Mouse (Mus musculus) left cerebral cortex, adult 2 months (tissue): ENCODE results near the gene Dst. TPM values are rescaled to one million over a fixed set of nuclear protein-coding genes. Genes with fewer than 3 reads are reported as not detected.
A peak's percentile ranks its signal among the peaks of the same experiment; 100 is the strongest.

Experiments
- DNase-seq, 2 experiments: peaks; one replicate each; pipeline ENCODE4 v3.0.0; 2021 to 2022; ENCODE audit warnings: low spot score in 2 of 2, mixed read lengths in 1 of 2; ENCODE audit errors: extremely low spot score in 1 of 2
- H3K27ac ChIP-seq: fragments of 200-600 bp; 2 replicates; pipeline ENCODE4 v1.8.1; 2022
- H3K4me3 ChIP-seq: fragments of 200-600 bp; 2 replicates; pipeline ENCODE4 v1.8.1; 2022
- CTCF ChIP-seq: fragments of 200-600 bp; IDR thresholded peaks from 2 replicates; pipeline ENCODE4 v1.8.1; 2022; ENCODE audit warnings: antibody characterized with exemption, mild to moderate bottlenecking, moderate library complexity
- intact Hi-C: fragments of 180-260 bp; cut with DNase I; formaldehyde crosslinking; loops from one replicate; pipeline ENCODE4 v1.15.1; 2025
- total RNA-seq, 2 experiments: library from RNA; stranded (reverse); gene quantifications; 2 replicates each; pipeline ENCODE4 v1.2.3; 2021

Dst gene
- total RNA-seq, 2 experiments from 2014 or later: 264 to 266 TPM

DNA sequence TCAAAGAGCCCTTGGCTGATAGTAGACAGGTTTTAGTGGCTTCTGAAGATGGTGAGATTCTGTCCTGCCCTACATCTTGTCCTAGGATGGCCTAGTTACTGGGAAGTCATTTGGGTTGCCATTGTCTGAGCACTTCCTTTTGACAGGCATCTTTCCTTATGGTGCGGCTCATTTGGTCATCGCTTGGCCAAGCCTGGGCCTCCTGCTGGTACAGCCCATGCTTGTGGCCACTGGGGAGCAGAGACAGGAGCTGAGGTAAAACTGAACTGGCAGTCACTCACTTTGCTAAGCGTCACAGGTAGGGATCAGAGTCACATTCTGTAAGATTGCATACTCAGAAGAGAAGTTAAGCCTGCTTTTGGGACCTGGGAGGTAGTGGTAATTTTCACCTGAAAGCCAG, 24.2 kb downstream of the Dst start:
- intact Hi-C loops: no loop called here
- DNase-seq: no peak
- Histone ChIP-seq H3K4me3 (no peak overlapping the region), H3K27ac (no peak overlapping the region)
- TF ChIP-seq CTCF: no peak

DNA sequence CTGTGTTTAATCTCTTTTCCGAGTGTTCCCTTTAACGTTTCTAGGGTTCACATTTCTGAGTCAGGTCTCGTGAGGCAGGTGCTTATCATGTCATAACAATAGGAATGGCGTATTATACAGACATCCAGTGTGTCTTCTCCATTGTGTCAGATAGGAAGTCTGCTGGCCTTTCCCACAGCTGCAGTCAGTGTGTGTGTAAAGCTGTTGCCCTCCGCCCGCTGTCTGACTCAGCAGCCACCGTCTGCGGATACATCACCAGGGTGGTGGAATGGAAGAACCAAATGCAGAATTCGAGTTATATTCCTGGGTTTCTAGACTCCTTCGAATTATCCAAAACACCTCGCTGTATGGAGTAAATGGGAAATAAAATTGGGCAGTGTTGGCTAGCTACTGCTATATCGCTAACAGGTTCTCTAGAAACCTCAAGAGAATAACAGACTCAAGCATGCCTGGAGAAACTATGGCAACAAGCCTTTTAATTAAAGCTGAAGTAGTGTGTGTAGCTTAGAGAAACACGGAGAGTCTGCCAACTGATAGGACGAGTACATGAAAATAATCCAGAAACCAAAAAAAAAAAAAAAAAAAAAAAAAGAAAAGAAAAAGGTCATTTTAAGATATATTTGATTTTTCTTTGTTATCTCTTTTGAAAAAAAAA, 24.9 kb downstream of the Dst start:
- no peak overlapping the region for H3K4me3 ChIP-seq
- intact Hi-C loops: no loop called here

DNA sequence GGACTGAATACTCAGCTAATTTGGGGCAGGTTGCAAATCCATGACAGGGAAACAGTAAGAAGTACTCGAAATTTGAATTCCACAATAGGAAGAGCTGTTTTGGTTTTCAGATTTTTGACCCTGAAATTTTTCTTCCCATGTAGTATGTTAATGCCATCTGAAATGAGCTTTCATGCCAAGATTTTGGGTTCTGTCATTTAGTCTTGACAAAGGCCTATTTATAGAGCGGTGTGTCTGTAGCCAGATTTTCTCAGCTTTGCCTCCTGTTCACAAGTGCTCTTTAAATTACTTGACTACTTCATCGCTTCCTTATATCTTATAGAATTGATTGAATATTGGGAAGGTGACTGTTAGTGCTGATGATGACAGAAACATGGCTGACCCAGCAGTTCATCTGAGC, 27.9 kb downstream of the Dst start:
- Histone ChIP-seq H3K4me3 (no peak overlapping the region), H3K27ac (no peak overlapping the region)
- no peak for TF ChIP-seq CTCF
- DNase-seq: no peak
- intact Hi-C loops: no loop called here

More for the DNA sequence above, 24.9 kb downstream of the Dst start:
- DNase-seq: peak in 1 of 2 experiments; percentile 43
- no peak for TF ChIP-seq CTCF
- peak overlapping the region; percentile 10; the same call in 1 of the 2 replicates for H3K27ac ChIP-seq

DNA sequence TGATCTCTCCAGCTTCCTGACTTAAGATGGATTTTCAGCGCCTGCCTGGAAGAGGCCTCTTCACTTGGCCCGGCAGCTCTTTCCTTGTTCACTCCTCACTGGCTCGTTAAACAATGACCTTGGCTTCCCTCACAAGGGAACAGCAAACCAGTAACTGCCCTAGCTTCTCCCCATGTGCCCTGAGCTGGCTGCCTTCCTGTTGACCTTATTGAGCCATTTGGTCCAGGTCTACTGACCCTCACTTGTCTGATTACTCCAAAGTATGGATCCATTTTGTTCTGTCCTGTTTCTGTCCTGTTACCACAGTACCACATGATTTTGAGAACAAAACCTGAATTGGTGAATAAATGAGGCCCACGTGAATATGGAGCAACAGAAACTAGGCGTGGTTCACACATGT, 31.8 kb downstream of the Dst start:
- intact Hi-C loops: no loop called here
- TF ChIP-seq CTCF: no peak
- DNase-seq: no peak
- Histone ChIP-seq H3K27ac (no peak overlapping the region), H3K4me3 (no peak overlapping the region)

DNA sequence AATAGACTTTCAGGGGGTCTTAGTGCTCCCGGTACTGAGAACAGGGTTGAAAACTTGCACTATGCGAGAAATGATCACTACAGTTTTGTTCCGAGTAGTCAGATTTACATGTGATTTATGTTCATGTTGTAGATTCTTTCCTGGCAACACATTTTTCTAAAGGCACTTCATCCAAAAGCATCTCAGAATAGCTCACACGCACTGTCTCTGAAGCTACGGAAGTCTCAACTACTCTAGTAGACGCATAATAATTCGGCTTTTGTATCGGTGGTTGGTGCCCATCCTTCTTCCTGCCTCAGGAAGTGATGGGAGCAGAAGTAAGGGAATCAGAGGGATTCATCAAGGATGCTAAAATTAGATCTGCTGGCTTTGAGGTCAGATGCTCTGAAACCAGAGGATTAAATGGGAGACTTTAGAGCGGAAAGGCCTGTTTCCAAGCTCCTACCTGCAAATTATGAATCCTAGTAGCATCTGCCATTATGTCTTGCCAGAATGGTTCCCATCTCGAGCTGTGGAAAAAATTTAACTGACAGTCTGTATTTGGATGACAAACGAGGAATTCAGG, 32.4 kb downstream of the Dst start:
- no peak for DNase-seq
- Histone ChIP-seq H3K27ac (no peak overlapping the region), H3K4me3 (no peak overlapping the region)
- intact Hi-C loops: no loop called here
- no peak for TF ChIP-seq CTCF

DNA sequence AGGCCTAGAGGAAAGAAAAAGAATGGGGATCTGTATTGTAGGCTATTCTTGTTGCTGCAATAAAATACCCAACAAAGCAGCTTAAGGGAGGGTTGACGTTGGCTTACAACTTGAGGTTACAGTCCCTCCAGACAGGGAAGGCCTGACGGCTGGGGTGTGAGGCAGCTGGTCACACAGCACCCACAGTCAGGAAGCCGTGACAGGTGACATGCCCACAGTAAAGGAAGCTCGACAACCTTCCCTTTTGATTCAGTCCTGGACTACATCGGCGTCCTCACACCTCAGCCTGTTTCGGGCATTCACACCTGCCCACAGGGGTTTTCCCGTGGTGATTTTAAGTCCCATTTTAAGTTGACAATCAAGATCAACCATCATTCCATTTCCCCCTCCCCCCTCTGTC, 34.6 kb downstream of the Dst start:
- intact Hi-C loops: no loop called here
- no peak overlapping the region for H3K27ac ChIP-seq
- DNase-seq: no peak
- H3K4me3 ChIP-seq: no peak overlapping the region
- TF ChIP-seq CTCF: no peak

DNA sequence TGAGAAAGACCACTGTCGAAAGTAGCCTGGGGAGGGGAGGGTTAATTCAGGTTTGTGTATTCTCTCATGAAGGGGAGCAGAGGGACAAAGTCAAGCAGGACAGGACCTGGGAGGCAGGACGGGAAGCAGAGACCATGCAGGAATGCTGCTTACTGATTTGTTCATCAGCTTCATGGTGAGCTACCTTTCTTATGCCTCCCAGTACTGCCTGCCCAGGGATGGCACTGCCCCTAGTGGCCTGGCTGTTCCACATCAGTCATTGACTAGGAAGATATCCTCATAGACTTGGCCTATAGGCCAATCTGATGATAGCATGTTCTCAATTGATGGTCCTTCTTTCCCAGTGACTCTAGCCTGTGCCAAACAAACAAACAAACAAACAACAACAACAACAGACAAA, 35.9 kb downstream of the Dst start:
- no peak; the same call in none of the 2 replicates for TF ChIP-seq CTCF
- H3K4me3 ChIP-seq: no peak overlapping the region
- DNase-seq: no peak
- no peak overlapping the region for H3K27ac ChIP-seq
- intact Hi-C loops: no loop called here

DNA sequence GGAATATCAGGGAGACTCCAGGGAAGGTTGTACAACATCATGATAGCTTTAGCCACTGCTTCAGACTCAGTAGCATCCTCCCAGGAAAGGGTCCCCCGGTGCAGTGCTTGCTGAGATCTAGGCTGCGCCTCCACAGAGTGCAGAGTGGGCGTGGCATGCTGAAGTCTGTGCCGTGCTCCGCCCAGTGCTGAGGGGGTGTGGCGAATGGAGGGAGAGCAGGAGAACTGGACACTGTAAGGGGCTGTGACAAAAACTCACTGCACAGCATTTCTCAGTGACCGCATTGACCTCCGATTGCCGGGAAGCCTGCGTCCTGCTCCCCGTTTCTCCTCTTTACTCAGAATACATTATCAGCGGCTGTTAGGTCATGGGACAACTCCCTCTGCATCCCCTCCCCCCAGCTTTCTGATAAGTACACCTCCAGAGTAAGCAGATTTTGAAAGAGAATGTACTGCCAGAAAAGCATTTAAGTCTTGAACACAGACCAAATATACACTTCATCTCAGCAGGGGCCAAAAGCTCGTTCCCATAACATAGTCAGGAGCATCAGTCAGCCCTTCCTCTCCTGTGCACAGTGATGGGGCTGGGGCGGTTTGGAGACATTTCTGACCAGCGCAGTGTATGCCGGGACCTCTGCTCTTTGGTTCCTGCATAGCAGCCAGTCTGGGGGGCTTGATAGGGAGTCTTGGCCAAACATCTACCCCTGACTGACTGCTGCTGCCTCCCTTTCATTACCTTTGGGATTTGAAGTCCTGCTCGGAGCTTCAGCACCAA, 37.1 kb downstream of the Dst start:
- no peak for TF ChIP-seq CTCF
- no peak for DNase-seq
- H3K27ac ChIP-seq: peak overlapping the region; percentile 24
- no peak overlapping the region for H3K4me3 ChIP-seq
- intact Hi-C loops: loop anchor here (5.0 kb wide), 1 partner anchor 38 kb away; the partner anchor contains the start of genes Bend6 and Dst

DNA sequence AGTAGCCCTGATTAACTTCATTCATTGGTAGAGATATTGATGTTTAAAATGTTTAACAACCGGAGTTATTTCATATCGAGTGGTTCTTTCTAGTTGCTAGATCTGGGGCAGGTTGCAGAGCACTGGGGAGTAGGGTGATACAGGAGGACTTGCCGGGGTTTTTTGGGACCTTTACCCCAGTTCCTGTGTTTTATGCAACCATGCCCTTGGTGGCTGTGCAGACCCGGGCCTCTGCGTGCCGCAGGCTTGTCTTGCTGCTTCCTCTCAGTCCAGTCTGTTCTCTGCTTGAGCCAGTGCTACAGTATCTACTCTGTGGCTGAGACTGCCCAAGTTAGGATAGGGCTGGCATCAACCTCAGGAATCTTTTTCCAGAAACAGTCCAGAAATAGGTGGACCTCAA, 37.7 kb downstream of the Dst start:
- TF ChIP-seq CTCF: no peak
- DNase-seq: no peak
- intact Hi-C loops: loop anchor here (5.0 kb wide), 1 partner anchor 38 kb away; the partner anchor contains the start of genes Bend6 and Dst
- Histone ChIP-seq H3K4me3 (no peak overlapping the region), H3K27ac (peak overlapping the region; percentile 83)

DNA sequence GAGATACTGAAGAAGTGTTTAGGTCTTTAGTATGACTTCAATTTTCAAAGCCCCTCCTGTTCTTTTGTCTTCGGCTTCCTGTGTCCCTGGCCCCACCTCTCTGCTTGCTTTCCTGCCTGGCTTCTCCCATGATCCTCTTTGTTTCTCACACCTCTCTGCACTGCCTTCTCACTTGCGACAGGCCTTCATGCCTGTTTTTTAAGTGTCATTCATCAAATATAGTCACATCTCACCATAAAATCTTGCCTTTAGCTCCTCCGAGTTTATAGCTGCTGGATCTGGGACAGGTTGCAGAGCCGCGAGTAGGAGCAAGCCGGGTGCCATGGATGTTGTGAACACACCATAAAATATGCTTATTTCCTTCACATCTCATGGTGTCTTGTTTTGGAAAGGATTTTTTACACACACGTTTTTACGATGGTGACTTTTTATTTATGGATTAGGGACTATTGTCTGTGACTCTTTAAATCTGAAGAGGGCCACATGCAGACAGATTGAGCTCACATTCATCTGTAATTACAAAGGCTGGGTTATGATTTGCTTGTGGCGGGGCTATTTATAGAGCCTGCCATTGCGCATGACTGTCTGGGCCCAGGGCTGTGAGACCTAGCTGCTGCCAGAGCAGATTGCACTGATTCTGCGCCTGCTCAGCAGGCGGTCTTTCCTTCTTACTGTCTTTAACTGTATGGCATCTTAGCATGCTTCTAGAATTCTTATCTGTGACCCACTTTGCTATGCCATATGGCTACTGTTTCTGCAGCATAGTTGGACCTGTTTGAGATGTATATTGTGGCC, 38.8 kb downstream of the Dst start:
- H3K4me3 ChIP-seq: no peak overlapping the region
- intact Hi-C loops: loop anchor here (5.0 kb wide), 1 partner anchor 39 kb away; the partner anchor contains the start of genes Bend6 and Dst
- peak; percentile 68 to 70 for DNase-seq
- H3K27ac ChIP-seq: peak overlapping the region; percentile 83
- no peak for TF ChIP-seq CTCF

DNA sequence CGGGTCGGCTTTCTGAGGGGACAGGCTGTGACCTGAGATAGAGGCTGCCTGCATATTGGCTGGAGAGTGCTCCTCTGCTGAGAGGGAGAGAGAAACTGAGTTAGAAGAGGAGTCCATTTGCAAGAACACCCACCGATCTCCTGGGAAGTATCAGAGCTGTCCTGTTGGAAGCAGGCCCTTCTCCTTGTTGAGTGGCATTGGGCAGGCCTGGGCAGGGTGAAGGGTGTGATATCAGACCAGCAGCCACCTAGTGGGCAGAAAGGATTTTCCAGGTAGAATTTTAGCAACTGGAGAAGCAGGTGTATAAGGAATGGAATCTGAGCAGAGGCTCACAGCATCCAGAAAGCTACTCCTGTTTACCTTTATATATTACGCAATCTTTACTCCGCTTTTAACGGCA, 39.8 kb downstream of the Dst start:
- intact Hi-C loops: loop anchor here (5.0 kb wide), 1 partner anchor 41 kb away; the partner anchor contains the start of genes Bend6 and Dst
- peak overlapping the region; percentile 54; the same call in 1 of the 2 replicates for H3K27ac ChIP-seq
- TF ChIP-seq CTCF: no peak; the same call in 1 of the 2 replicates
- H3K4me3 ChIP-seq: no peak overlapping the region
- DNase-seq: no peak
